Mouse (Mus musculus): ENCODE data around the gene Fbxw21.

DNA sequence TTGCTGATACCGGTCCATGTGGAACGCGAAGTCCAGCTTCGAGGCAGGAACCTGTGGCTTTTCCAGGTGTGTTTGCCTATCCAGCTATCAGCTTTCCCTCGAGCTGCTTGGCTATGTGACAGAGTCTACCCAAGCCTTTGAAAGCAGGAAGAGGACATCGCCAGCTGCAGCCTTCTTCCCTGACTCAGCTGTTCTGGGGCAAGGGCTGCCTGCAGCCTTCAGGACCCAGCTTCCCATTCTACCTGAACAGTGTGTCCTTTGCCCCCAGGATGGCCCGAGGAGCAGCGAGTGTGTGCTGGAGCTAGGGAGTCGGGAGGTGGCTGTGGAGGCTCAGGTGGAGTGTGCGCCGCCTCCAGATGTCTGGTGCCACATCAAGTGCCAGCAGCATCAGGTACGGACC lies 56.2 kb downstream of the Fbxw21 start:
- no peak for TF ChIP-seq CTCF (IDR thresholded peaks at IDR 0.05; ENCODE audit: borderline replicate concordance, insufficient read depth, low read length)
- TF ChIP-seq POLR2A (IDR thresholded peaks at IDR 0.05; ENCODE audit: low read depth, low read length): no peak

Data from embryonic fibroblast, embryonic 13.5 days (primary cell).